Mouse (Mus musculus): ENCODE measurements around the gene Rptor.

DNA sequence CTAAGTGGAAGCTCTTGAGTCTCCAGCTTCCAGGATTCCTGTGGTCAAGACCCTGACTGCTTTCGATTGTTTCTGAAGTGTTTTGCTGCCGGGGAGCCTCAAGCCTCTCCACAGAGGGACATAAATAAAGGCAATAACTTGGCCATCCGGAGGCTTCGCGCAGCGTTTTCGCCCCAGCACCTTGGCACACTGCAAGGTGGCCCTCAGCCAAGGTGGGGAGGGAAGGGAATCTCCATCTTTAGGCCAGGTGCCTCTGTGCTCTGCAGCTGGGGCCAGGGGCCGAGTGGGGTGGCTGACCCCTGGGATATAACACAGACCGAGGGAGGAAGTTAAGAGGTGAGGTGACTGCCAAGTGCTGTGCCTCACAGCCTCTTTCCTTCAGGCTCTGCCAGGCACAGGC, 39.5 kb upstream of the Rptor start:
- no peak for TF ChIP-seq CTCF (IDR thresholded peaks at IDR 0.05; ENCODE audit: low read depth)
- no peak for TF ChIP-seq EP300 (IDR thresholded peaks at IDR 0.05; ENCODE audit: low read depth)

Data from liver, postnatal 0 days (tissue).